Mouse (Mus musculus) heart, adult 18-20 months (tissue): ENCODE data around the gene Gm4559. TPM values are rescaled to one million over a fixed set of nuclear protein-coding genes. Genes with fewer than 3 reads are reported as not detected.
"Not testable (repeated sequence)": the region's sequence is repeated elsewhere in the genome, so short reads cannot be mapped to it uniquely, and the experiment has no call there.

Experiments
- DNase-seq, 2 experiments: peaks; one replicate each; pipeline ENCODE4 v3.0.0; 2021 to 2022; ENCODE audit warnings: mixed read lengths in 1 of 2
- long read RNA-seq, 2 experiments: library from polyadenylated mRNA; stranded (forward); transcript quantifications; one replicate each; pipeline ENCODE4 v2.0.0; 2021
- total RNA-seq, 2 experiments: library from RNA; stranded (reverse); gene quantifications; 2 replicates each; pipeline ENCODE4 v1.2.3; 2021

Gm4559 gene
- total RNA-seq = not detected
- long read RNA-seq, experiment 1 = 0 reads
- long read RNA-seq, experiment 2 = 0 reads

GRCm38 (mm10) chr7:142274263-142274662, at the start of gene Gm4559:
TSS of gene Gm4559 (minus strand) at chr7:142274363.
- not testable (repeated sequence) for DNase-seq

GRCm38 (mm10) chr7:142323396-142324117, 49.4 kb upstream of the Gm4559 start:
- DNase-seq = no peak

GRCm38 (mm10) chr7:142322641-142323040, 48.5 kb upstream of the Gm4559 start:
- no peak for DNase-seq

GRCm38 (mm10) chr7:142321637-142322306, 47.6 kb upstream of the Gm4559 start:
- not testable (repeated sequence) for DNase-seq

GRCm38 (mm10) chr7:142320906-142321305, 46.7 kb upstream of the Gm4559 start:
- no peak for DNase-seq

- DNase-seq = no peak
Measured at GRCm38 (mm10) chr7:142319124-142319523, 45.0 kb upstream of the Gm4559 start.

GRCm38 (mm10) chr7:142317216-142317615, 43.1 kb upstream of the Gm4559 start:
- DNase-seq = no peak

GRCm38 (mm10) chr7:142316558-142316957, 42.4 kb upstream of the Gm4559 start:
- peak in 1 of 2 experiments; percentile 75 for DNase-seq

- no peak for DNase-seq
Measured at GRCm38 (mm10) chr7:142314600-142315285, 40.6 kb upstream of the Gm4559 start.

GRCm38 (mm10) chr7:142303929-142304328, 29.8 kb upstream of the Gm4559 start:
- DNase-seq = not testable (repeated sequence)

GRCm38 (mm10) chr7:142303249-142303648, 29.1 kb upstream of the Gm4559 start, which contains the start of gene Krtap5-4:
TSS of gene Krtap5-4 (plus strand) at chr7:142303549.
- DNase-seq = no peak

- DNase-seq = not testable (repeated sequence)
Measured at GRCm38 (mm10) chr7:142297018-142297417, 22.9 kb upstream of the Gm4559 start, which contains the start of gene Krtap5-1. TSS of gene Krtap5-1 (minus strand) at chr7:142297118.

GRCm38 (mm10) chr7:142296108-142296507, 21.9 kb upstream of the Gm4559 start:
- DNase-seq = not testable (repeated sequence)

- DNase-seq = no peak
Measured at GRCm38 (mm10) chr7:142295418-142295817, 21.3 kb upstream of the Gm4559 start.

GRCm38 (mm10) chr7:142293851-142294250, 19.7 kb upstream of the Gm4559 start:
- peak in 1 of 2 experiments; percentile 38 for DNase-seq

GRCm38 (mm10) chr7:142285910-142286612, 11.9 kb upstream of the Gm4559 start:
- not testable (repeated sequence) for DNase-seq

- peak; percentile 35 to 43 for DNase-seq
Measured at GRCm38 (mm10) chr7:142285130-142285835, 11.1 kb upstream of the Gm4559 start.

GRCm38 (mm10) chr7:142284615-142285080, 10.5 kb upstream of the Gm4559 start:
- peak; percentile 91 to 97 for DNase-seq

GRCm38 (mm10) chr7:142284023-142284591, 9.9 kb upstream of the Gm4559 start:
- DNase-seq = peak; percentile 57 to 70

- DNase-seq = not testable (repeated sequence)
Measured at GRCm38 (mm10) chr7:142282847-142283246, 8.7 kb upstream of the Gm4559 start.

GRCm38 (mm10) chr7:142279291-142279690, 5.1 kb upstream of the Gm4559 start:
- not testable (repeated sequence) for DNase-seq
